Mouse (Mus musculus) midbrain, embryonic 10.5 days (tissue): ENCODE results near the gene Stk38. TPM values are rescaled to one million over a fixed set of nuclear protein-coding genes. Genes with fewer than 3 reads are reported as not detected.
"Not testable (repeated sequence)": the region's sequence is repeated elsewhere in the genome, so short reads cannot be mapped to it uniquely, and the experiment has no call there.

ENCODE experiments used
- DNase-seq: peaks from one replicate; pipeline ENCODE4 v3.0.0-alpha.2; 2017; ENCODE audit warnings: low spot score
- H3K27ac ChIP-seq: fragments of 300-500 bp; sonication (generic); replicated peaks from 2 replicates; pipeline ENCODE4 v1.5.1; 2016; ENCODE audit warnings: mild to moderate bottlenecking
- H3K27me3 ChIP-seq: fragments of 300-500 bp; sonication (generic); 2 replicates; pipeline ENCODE4 v1.6.1; 2016; ENCODE audit warnings: low read depth, mild to moderate bottlenecking; ENCODE audit not compliant: poor library complexity, severe bottlenecking
- H3K36me3 ChIP-seq: fragments of 300-500 bp; sonication (generic); 2 replicates; pipeline ENCODE4 v1.6.1; 2016; ENCODE audit warnings: mild to moderate bottlenecking, moderate library complexity
- H3K4me1 ChIP-seq: fragments of 300-500 bp; sonication (generic); 2 replicates; pipeline ENCODE4 v1.6.1; 2016
- H3K4me3 ChIP-seq: fragments of 300-500 bp; sonication (generic); 2 replicates; pipeline ENCODE4 v1.5.1; 2016; ENCODE audit warnings: mild to moderate bottlenecking, moderate library complexity
- H3K9me3 ChIP-seq: fragments of 300-500 bp; sonication (generic); replicated peaks from 2 replicates; pipeline ENCODE4 v1.6.1; 2016; ENCODE audit warnings: mild to moderate bottlenecking
- whole genome bisulfite sequencing: fragments of 180-500 bp; shearing (Covaris S2); methylation state at CpG from one replicate; pipeline ENCODE4 v1.1.7; 2016; 5-methylcytosine and 5-hydroxymethylcytosine counted together
- polyA plus RNA-seq: library from polyadenylated mRNA; unstranded; fragments of >200 nt; fragmentation: Nextera tagmentation; extraction: Ambion mirVana; gene quantifications from 2 replicates; pipeline ENCODE4 v1.2.1, GENCODE M21; 2016

Gene Stk38
- polyA plus RNA-seq, 1 experiment from 2014 or later, result 115 TPM

DNA sequence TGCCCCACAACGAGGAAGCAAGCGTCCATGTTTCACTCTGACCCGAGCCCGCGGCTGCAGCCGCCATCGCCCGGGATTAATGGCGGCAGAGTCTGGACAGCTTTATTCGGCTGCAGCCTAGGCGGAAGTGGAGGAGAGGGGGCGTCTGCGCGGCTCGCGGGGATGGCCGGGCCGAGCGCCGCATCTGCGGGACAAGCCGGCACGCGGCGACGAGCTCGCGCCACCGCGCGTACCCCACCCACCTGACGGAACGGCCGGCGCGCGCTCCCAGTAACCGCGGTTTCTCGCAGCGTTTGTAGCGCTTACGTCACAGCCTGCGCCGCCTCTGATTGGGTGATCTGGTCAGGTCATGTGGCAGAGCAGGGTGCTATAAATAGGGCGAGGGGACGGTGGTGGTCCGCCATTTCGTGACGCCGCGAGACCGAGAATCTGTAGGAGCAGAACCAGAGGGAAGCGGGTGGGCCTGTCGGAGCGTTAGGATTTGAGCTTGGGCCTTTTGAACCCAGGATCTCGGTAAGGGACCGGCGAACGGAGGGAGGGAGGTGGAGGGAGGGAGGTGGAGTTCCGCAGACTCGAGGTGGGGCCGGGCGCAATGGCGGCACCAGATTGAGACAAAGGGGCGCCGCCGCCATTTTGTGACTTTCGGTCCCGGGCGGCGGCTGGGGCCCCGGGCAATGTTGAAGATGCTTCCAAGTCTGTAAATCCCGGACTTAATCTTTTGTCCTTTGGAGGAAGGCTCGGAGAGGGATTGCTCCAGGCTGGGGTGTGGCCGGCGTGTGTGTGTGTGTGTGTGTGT is 24.7 kb upstream of the Stk38 start, which contains the start of gene Srsf3:
Gene Srsf3 (plus strand): TSS at position 355 of the 796 bp plus-strand sequence.
- Histone ChIP-seq H3K4me3 (peak within 1 kb of the TSS; percentile 89), H3K4me1 (peaks cover 32% of the 10 kb centered on the region), H3K36me3 (peaks cover 36% of the 10 kb centered on the region), H3K9me3 (no peaks in the 10 kb centered on the region), H3K27ac (peak within 1 kb of the TSS; percentile 99), H3K27me3 (no peaks in the 10 kb centered on the region)
- WGBS, result under 1% methylated on average over 77 of the region's 77 CpGs
- DNase-seq, result peak; percentile 100

DNA sequence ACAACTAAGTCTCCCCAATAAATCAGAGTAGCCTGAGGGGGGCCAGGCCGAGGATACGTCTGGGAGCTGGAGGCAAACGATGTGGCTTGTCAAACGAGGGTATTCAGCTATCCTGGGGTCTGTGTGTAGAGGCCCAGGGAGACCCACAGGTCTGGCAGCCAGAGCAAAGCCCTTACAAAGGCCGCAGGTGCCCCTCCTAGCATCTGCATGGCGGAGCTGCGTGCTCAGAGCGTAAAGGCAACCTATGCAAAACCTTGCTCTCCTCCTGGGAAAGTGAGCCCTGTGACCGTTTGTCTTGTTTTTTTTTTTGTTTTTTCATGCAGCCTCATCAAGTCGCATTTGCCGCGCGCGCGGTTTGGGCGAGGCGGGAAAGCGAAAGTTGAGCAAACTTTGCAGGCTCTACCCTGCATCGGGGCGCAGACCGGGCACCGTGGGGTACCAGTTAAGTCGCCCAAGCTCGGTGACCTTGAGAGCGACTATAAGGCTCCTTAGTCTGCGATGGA is 24.0 kb upstream of the Stk38 start:
- no peak for DNase-seq
- Histone ChIP-seq H3K27ac (peak overlapping the region; percentile 99), H3K9me3 (no peaks in the 10 kb centered on the region), H3K36me3 (peaks cover 30% of the 10 kb centered on the region), H3K4me1 (peaks cover 31% of the 10 kb centered on the region), H3K4me3 (peak overlapping the region; percentile 89), H3K27me3 (no peaks in the 10 kb centered on the region)
- under 1% methylated on average over 26 of the region's 26 CpGs for WGBS

DNA sequence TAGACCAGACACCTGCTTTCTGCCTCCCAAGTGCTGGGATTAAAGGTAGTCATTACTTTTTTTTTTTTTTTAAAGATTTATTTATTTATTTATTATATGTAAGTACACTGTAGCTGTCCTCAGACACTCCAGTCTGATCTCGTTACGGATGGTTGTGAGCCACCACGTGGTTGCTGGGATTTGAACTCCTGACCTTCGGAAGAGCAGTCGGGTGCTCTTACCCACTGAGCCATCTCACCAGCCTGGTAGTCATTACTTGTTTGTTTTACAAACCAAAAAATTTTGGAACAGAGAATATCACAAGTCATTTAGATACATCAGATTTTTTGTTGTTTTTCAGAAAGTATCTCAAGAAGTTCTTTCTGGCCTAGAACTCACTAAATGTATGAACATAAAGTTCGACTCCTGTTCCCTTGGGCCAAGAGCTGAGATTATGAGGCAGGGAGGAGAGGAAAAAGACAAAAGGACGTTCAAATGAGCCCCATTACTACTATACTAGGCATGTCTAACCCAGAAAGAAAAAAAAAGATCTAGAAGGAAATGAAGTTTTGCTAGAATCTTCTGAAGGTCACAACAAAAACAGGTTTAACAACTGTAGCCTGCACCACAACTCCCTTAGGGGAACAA is 23.4 kb upstream of the Stk38 start:
- 64% methylated on average over 7 of the region's 7 CpGs for WGBS
- H3K27me3 ChIP-seq, DNase-seq, H3K9me3 ChIP-seq: not testable (repeated sequence)
- Histone ChIP-seq H3K27ac (peak overlapping the region; percentile 99), H3K36me3 (peaks cover 23% of the 10 kb centered on the region), H3K4me3 (peak overlapping the region; percentile 89), H3K4me1 (peaks cover 29% of the 10 kb centered on the region)

DNA sequence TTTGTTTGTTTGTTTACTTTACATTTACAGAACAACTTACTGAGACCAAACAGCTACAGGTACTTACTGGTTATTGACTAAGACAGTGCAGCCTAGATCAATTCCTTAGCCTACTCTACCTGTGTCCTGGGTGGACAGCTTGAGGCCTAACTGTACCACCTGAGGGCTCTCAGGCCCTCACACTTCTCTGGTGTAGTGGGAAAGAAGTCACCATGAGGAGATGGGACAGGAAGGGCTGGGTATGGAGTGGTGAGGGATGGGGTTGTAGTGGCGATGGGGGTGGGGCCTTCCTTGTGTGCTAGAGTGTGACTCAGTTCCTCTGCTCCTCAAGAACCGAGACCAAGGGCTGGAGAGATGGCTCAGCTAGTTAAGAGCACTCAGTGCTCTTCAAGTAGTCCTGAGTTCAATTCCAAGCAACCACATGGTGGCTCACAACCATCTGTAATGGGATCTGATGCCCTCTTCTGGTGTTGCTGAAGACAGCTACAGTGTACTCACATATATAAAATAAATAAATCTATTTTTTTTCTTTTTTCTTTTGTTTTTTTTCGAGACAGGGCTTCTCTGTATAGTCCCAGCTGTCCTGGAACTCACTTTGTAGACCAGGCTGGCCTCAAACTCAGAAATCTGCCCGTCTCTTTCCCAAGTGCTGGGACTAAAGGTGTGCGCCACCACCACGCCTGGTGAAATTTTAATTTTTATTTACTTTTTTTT is 22.7 kb upstream of the Stk38 start:
- Histone ChIP-seq H3K9me3 (no peaks in the 10 kb centered on the region), H3K27ac (no peak overlapping the region), H3K36me3 (peaks cover 16% of the 10 kb centered on the region), H3K4me3 (no peak overlapping the region), H3K4me1 (peaks cover 24% of the 10 kb centered on the region), H3K27me3 (no peaks in the 10 kb centered on the region)
- WGBS, result 85% methylated on average over 6 of the region's 6 CpGs
- no peak for DNase-seq

DNA sequence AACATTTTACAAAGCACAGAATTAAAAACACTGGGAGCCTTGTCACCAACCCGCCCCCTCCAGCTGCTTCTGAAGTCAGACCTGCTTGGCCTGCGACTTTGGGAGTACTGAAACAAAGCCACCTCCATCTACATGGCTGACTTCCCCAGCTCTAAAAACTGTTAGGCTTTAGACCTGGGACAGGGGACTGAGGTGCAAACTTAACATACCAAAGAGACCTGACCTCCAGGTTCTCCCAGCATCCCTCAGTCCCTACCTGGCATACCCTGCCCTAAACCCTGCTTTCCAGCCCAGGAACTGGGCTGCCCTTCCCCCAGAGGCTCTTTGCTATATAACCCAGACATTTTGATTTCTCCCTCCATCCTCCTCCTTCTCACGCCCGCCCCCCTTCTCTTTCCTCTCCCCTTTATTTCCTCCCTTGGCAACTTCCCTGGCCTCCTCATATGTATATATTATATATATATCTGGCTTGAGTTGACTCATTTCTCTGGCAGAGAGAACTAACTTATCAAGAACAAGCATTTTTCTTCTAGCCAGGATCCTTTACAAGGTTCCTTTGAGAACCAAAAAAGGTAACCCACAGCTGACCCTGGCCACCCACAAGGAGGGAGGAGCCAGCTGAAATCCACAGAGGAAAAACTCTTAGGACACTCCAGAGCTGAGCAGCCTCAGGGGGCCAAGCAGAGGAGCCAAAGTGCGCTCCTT is 19.0 kb upstream of the Stk38 start:
- Histone ChIP-seq H3K4me1 (peaks cover 27% of the 10 kb centered on the region), H3K27me3 (peaks cover 18% of the 10 kb centered on the region), H3K9me3 (no peaks in the 10 kb centered on the region), H3K36me3 (no peaks in the 10 kb centered on the region), H3K4me3 (no peak overlapping the region), H3K27ac (no peak overlapping the region)
- no peak for DNase-seq
- WGBS, result 53% methylated on average over 5 of the region's 5 CpGs

DNA sequence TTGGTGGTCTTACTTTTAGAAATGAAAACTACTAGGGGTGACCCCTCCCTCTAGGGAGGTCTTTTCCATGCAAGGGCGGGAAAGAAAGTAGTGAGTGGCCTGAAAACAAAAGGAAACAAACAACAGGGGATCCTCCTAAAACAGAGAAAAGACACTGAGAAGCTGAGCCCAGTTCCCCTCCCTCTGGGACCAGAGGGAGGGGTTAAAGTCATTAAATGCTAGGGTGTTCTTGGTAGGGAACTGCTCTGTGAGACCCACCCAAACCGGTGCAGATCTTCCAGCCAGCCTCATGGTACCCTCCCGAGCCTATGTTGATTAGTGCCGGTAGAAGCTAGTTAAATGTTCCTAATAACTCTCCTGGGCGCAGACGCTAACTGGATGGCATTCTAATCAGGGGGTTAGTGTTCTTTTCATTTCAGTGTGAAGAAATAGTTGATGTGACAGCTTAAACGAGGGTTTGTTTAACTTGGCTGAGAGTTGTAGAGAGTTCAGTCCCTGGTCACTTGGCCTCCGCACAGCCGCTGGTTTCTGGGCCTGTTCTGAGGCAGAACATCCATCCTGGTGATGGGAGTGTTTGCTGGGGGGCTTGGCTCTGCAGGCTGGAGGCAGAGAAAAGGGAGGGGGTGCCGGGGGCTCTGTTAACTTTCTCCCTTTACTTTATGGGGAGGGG is 17.2 kb upstream of the Stk38 start:
- H3K4me3 ChIP-seq, result no peak overlapping the region
- H3K27me3 ChIP-seq, result peaks cover 18% of the 10 kb centered on the region
- no peak overlapping the region for H3K27ac ChIP-seq
- no peak for DNase-seq
- H3K36me3 ChIP-seq, result no peaks in the 10 kb centered on the region
- 27% methylated on average over 10 of the region's 10 CpGs for WGBS
- peaks cover 21% of the 10 kb centered on the region for H3K4me1 ChIP-seq
- H3K9me3 ChIP-seq, result no peaks in the 10 kb centered on the region

DNA sequence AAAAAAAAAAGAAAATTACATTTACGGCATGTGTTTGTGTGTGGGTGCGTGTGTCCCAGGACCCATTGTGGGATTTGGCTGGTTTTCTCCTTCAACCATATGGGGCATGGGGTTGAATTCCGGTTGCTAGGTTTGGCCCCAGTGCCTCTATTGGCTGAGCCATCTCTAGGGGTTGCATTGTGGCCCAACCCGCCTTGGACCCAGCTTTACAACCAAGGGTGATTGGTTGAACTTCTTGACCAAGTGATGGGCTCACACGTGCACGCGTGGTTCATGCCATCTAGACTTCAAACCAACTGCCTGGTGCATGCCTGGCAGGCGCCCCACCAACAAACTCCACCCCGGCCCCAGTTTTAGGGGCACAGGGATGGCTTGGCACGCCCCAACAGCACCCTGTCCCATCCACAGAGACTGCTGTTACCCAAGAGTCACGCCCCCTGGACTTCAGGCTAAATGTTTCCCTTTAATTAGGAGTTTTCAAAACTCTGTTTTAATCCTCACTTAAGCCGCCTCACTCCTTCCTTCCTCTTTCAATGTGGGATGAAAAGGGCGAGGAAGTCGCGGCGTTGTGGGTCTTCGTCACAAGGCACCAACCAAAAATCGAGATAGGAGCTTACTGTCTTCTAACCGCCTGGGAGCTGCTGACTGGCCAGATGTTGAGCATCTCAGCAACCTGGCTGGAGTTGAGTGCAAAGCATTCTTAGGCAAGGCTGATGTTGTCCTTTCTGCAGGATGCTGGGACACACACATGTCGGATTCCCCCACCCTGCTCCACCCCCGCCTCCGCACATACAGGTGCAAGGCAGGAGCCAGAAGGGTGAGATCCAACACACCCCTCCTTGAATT is 16.5 kb upstream of the Stk38 start:
- Histone ChIP-seq H3K4me1 (peaks cover 21% of the 10 kb centered on the region), H3K27ac (no peak overlapping the region), H3K27me3 (peaks cover 18% of the 10 kb centered on the region), H3K36me3 (no peaks in the 10 kb centered on the region), H3K4me3 (no peak overlapping the region), H3K9me3 (no peaks in the 10 kb centered on the region)
- no peak for DNase-seq
- WGBS, result 39% methylated on average over 22 of the region's 22 CpGs

DNA sequence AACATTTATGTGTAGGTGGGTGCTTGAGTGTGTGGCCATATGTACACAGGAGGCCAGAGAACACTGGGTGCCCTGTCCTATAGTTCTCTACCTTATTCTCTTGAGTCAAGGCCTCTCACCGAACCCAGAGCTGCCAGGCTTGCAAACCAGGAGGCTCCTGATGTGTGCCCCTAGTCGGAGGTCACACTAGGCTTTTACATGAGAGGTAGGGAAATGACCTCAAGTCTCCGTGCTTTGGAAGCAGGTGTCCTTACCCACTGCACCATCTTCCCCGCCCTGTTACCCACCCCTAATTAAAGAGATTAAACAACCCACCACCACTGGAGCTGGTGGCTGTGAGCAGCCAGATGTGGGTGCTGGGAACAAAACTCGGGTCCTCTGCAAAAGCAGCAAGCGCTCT is 15.6 kb upstream of the Stk38 start:
- H3K27me3 ChIP-seq, result peaks cover 18% of the 10 kb centered on the region
- no peak overlapping the region for H3K4me3 ChIP-seq
- peaks cover 21% of the 10 kb centered on the region for H3K4me1 ChIP-seq
- 92% methylated on average over 6 of the region's 6 CpGs for WGBS
- no peak overlapping the region for H3K27ac ChIP-seq
- H3K36me3 ChIP-seq, result no peaks in the 10 kb centered on the region
- DNase-seq, result no peak
- no peaks in the 10 kb centered on the region for H3K9me3 ChIP-seq

DNA sequence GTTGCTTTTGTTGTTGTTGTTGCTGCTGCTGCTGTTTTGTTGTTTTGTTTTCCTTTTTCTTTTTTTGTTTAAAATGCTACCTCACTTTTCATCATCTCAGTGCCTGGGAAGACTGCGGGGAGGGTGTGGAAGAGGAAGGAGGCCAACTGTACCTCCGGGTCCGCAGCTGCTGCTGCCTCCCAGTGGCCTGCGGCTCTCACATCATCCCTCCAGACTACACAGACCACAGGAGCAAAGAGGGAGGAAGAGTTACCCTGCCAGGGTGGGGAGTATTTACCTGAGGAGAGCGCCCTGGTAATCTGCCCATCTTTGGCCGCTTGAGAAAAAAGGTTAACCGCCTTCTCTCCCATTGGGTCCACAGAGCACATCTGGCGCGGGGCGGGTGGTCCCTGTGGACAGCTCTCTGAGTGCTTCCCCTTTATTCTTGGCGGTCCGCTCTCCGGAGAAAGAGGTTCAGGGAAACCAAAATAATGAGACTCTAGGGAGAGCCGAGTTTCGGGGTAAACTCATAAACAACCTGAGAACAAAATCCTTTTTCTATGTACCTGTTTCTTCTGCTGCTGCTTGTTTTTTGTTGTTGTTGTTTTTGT is 14.5 kb upstream of the Stk38 start:
- H3K4me3 ChIP-seq, result peak overlapping the region; percentile 20
- 23% methylated on average over 15 of the region's 15 CpGs for WGBS
- H3K27me3 ChIP-seq, result peaks cover 18% of the 10 kb centered on the region
- H3K36me3 ChIP-seq, result no peaks in the 10 kb centered on the region
- no peak overlapping the region for H3K27ac ChIP-seq
- H3K4me1 ChIP-seq, result peaks cover 21% of the 10 kb centered on the region
- no peaks in the 10 kb centered on the region for H3K9me3 ChIP-seq
- DNase-seq, result no peak

DNA sequence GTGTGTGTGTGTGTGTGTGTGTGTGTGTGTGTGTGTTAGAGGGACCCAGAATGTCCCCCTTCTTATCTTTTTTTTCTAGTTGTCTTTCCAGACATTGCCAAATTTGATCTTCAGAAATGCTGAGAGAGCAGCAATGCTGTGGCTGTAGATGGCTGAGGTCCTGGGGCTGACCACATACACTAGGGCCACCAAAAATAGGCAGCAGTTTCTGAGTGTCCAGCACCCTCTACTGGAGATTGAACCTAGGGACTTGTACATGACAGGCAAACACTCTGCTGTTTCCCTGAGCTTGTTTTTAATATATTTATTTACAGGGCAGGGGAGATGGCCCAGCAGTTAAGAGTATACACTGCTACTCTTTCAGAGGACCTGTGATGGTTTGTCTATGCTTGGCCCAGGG is 12.6 kb upstream of the Stk38 start:
- H3K4me3 ChIP-seq, result no peak overlapping the region

DNA sequence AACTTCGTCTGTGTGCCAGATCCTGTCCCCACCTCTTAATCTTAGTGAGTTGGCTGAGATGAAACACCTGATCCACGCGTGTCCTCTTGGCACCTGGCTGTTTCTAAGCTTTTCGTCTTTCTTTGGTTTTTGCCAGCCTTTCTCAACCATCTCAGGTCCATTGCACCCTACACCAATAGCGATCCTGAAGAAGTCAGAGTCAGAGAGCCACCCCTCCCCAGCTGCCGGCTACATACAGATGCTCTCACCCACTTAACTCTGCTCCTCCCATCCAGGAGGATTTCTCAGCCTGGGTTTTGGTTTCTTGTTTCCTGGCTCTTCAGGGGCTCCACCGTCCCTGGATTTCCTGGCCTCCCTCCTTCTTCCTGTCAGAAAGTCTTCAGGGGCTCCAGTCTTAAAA is 11.6 kb upstream of the Stk38 start:
- peaks cover 10% of the 10 kb centered on the region; the same call in 1 of the 2 replicates for H3K27me3 ChIP-seq
- H3K27ac ChIP-seq, result no peak overlapping the region
- H3K4me1 ChIP-seq, result peaks cover 7% of the 10 kb centered on the region
- no peaks in the 10 kb centered on the region for H3K9me3 ChIP-seq
- WGBS, result 82% methylated on average over 7 of the region's 7 CpGs
- no peak for DNase-seq
- H3K36me3 ChIP-seq, result no peaks in the 10 kb centered on the region
- H3K4me3 ChIP-seq, result no peak overlapping the region

More for the DNA sequence above, 12.6 kb upstream of the Stk38 start:
- Histone ChIP-seq H3K27ac (no peak overlapping the region), H3K4me1 (peaks cover 15% of the 10 kb centered on the region), H3K36me3 (no peaks in the 10 kb centered on the region), H3K27me3 (peaks cover 18% of the 10 kb centered on the region), H3K9me3 (no peaks in the 10 kb centered on the region)
- no peak for DNase-seq
